Mouse (Mus musculus): ENCODE measurements at regions not wholly inside any gene's neighbourhood (a gene's known extent, or its start where the extent isn't known, plus 50 kb on each side); places are given as distances from the start of the nearest gene placed in this dataset.
"Not testable (repeated sequence)": the region's sequence is repeated elsewhere in the genome, so short reads cannot be mapped to it uniquely, and the experiment has no call there.

GRCm38 (mm10) chr2:181930037-181930436 lies 60.9 kb upstream of the Gm14496 start:
- DNase-seq (ENCODE audit: low spot score in 2 of 2), result no peak

GRCm38 (mm10) chr2:181930538-181930937 lies 60.4 kb upstream of the Gm14496 start:
- DNase-seq (ENCODE audit: low spot score in 2 of 2), result not testable (repeated sequence)

- DNase-seq (ENCODE audit: low spot score in 2 of 2), result peak; percentile 41 to 93
These were observed 59.7 kb upstream of the Gm14496 start for GRCm38 (mm10) chr2:181931077-181931815.

GRCm38 (mm10) chr2:181931918-181932605 lies 58.9 kb upstream of the Gm14496 start:
- no peak for DNase-seq (ENCODE audit: low spot score in 2 of 2)
